Mouse (Mus musculus) liver, adult 2 months (tissue): ENCODE measurements around the gene Rin3. TPM values are rescaled to one million over a fixed set of nuclear protein-coding genes. Genes with fewer than 3 reads are reported as not detected.

Experiments used
- DNase-seq: peaks from one replicate; pipeline ENCODE4 v3.0.0-alpha.2; 2011; ENCODE audit warnings: low read depth, low spot score; ENCODE audit errors: extremely low read depth
- H3K27ac ChIP-seq: fragments of 200-500 bp; replicated peaks from 2 replicates; pipeline ENCODE4 v1.5.1; 2012; ENCODE audit warnings: low read depth, mild to moderate bottlenecking, control low read depth, inconsistent platforms, low read length; ENCODE audit not compliant: insufficient read depth
- H3K27me3 ChIP-seq: fragments of 200-500 bp; 2 replicates; pipeline ENCODE4 v1.6.1; 2012; ENCODE audit warnings: mild to moderate bottlenecking, moderate library complexity, low read length, inconsistent platforms; ENCODE audit not compliant: control insufficient read depth, insufficient read depth
- H3K36me3 ChIP-seq: fragments of 200-500 bp; 2 replicates; pipeline ENCODE4 v1.6.1; 2012; ENCODE audit warnings: low read length, inconsistent platforms; ENCODE audit not compliant: control insufficient read depth, insufficient read depth
- H3K4me1 ChIP-seq: fragments of 200-500 bp; 2 replicates; pipeline ENCODE4 v1.6.1; 2011; ENCODE audit warnings: low read length; ENCODE audit not compliant: control insufficient read depth, insufficient read depth
- H3K4me3 ChIP-seq: fragments of 200-500 bp; 2 replicates; pipeline ENCODE4 v1.5.1; 2011; ENCODE audit warnings: low read depth, mild to moderate bottlenecking, control low read depth, low read length, moderate library complexity; ENCODE audit not compliant: insufficient read depth
- H3K79me2 ChIP-seq: fragments of 200-500 bp; 2 replicates; pipeline ENCODE4 v1.6.1; 2012; ENCODE audit warnings: inconsistent platforms, mild to moderate bottlenecking, low read length, moderate library complexity; ENCODE audit not compliant: control insufficient read depth, insufficient read depth
- H3K9ac ChIP-seq: fragments of 200-500 bp; 2 replicates; pipeline ENCODE4 v1.6.1; 2012; ENCODE audit warnings: low read depth, mild to moderate bottlenecking, control low read depth, inconsistent platforms, low read length
- CTCF ChIP-seq: fragments of 200-500 bp; IDR thresholded peaks from 2 replicates; pipeline ENCODE4 v1.5.1; 2011; ENCODE audit warnings: low read depth, low read length, control low read depth
- POLR2A ChIP-seq: fragments of 200-500 bp; IDR thresholded peaks from 2 replicates; pipeline ENCODE4 v1.6.1; 2011; ENCODE audit warnings: low read length, control low read depth; ENCODE audit not compliant: insufficient read depth; ENCODE audit errors: extremely low read depth
- WGBS: fragments of 180-500 bp; shearing (Covaris S2); methylation state at CpG from one replicate; pipeline ENCODE4 v1.1.7; 2018; 5-methylcytosine and 5-hydroxymethylcytosine counted together
- polyA plus RNA-seq: library from polyadenylated mRNA; depleted of rRNA; stranded (reverse); fragments of >200 nt; gene quantifications from 2 replicates; pipeline ENCODE4 v1.2.3, GENCODE M21; 2012
- total RNA-seq: library from RNA; depleted of rRNA; stranded (reverse); fragments of >200 nt; gene quantifications from 2 replicates; pipeline ENCODE4 v1.2.3, GENCODE M21; 2014

The Rin3 gene
- total and polyA plus RNA-seq, 2 experiments: 4.9 to 8.4 TPM

DNA sequence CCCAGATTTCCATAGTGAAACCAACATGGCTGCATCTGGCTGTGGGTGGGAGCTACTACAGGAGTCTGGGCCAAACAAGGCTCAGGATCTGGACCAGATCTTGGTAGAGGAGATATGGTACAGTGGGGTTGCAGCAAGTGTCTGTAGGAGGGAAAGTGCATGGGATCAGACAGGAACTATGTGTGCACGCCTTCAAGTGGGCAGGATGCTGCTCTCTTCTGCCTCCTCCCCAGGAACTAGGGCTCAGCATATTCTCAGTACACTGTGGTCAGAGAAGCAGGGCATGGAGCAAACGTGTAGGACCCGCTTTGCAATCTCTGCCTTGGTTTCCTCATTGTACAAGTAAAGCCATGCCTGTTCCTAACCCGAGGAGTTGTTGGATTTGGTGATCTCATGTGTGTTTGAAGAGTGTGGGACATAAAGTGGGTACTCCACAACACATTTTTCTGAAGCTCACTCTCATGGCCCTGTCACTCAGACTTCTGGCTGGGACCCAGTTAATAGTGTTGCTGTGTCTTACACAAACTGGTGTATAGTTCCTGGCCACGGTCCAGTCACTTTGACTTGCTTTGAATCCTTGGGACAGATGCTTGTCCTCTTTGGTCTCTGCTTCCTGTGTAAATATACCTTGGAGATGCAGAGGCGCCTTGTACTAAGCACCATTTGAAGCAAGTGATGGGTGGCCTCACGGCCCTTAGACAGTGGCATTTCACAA lies 9.8 kb downstream of the Rin3 start:
- 87% methylated on average over 7 of the region's 7 CpGs for WGBS
- Histone ChIP-seq H3K79me2 (peaks cover 53% of the 10 kb centered on the region), H3K36me3 (no peaks in the 10 kb centered on the region), H3K4me1 (peaks cover 33% of the 10 kb centered on the region), H3K27ac (no peak overlapping the region), H3K27me3 (no peaks in the 10 kb centered on the region), H3K4me3 (no peak overlapping the region), H3K9ac (no peak overlapping the region)
- TF ChIP-seq POLR2A (no peak), CTCF (no peak)
- DNase-seq: no peak

- WGBS: 79% methylated on average over 5 of the region's 5 CpGs
- H3K4me1 ChIP-seq: peaks cover 41% of the 10 kb centered on the region
- TF ChIP-seq POLR2A (no peak), CTCF (no peak)
- no peak for DNase-seq
- no peak overlapping the region for H3K4me3 ChIP-seq
- H3K9ac ChIP-seq: no peak overlapping the region
- no peaks in the 10 kb centered on the region for H3K27me3 ChIP-seq
- H3K79me2 ChIP-seq: peaks cover 55% of the 10 kb centered on the region
- H3K36me3 ChIP-seq: no peaks in the 10 kb centered on the region
- H3K27ac ChIP-seq: no peak overlapping the region
These were observed 11.8 kb downstream of the Rin3 start for GRCm38 (mm10) chr12:102294634-102295033.

GRCm38 (mm10) chr12:102295230-102295629 lies 12.4 kb downstream of the Rin3 start:
- Histone ChIP-seq H3K4me1 (peaks cover 41% of the 10 kb centered on the region), H3K27ac (no peak overlapping the region), H3K9ac (no peak overlapping the region), H3K36me3 (no peaks in the 10 kb centered on the region), H3K79me2 (peaks cover 54% of the 10 kb centered on the region), H3K27me3 (no peaks in the 10 kb centered on the region), H3K4me3 (no peak overlapping the region)
- DNase-seq: no peak
- 48% methylated on average over 7 of the region's 7 CpGs for WGBS
- TF ChIP-seq POLR2A: no peak
- no peak for TF ChIP-seq CTCF

GRCm38 (mm10) chr12:102295662-102296061 lies 12.8 kb downstream of the Rin3 start:
- Histone ChIP-seq H3K4me1 (peaks cover 41% of the 10 kb centered on the region), H3K79me2 (peaks cover 51% of the 10 kb centered on the region), H3K27ac (no peak overlapping the region), H3K27me3 (no peaks in the 10 kb centered on the region), H3K9ac (no peak overlapping the region), H3K4me3 (no peak overlapping the region), H3K36me3 (no peaks in the 10 kb centered on the region)
- 91% methylated on average over 8 of the region's 8 CpGs for WGBS
- DNase-seq: no peak
- TF ChIP-seq POLR2A: no peak
- TF ChIP-seq CTCF: no peak

GRCm38 (mm10) chr12:102296361-102296760 lies 13.5 kb downstream of the Rin3 start:
- Histone ChIP-seq H3K4me3 (no peak overlapping the region), H3K27ac (no peak overlapping the region), H3K79me2 (peaks cover 49% of the 10 kb centered on the region), H3K4me1 (peaks cover 41% of the 10 kb centered on the region), H3K27me3 (no peaks in the 10 kb centered on the region), H3K9ac (no peak overlapping the region), H3K36me3 (no peaks in the 10 kb centered on the region)
- TF ChIP-seq POLR2A (no peak), CTCF (no peak)
- 68% methylated on average over 1 of the region's 1 CpGs for WGBS
- DNase-seq: no peak

- peaks cover 40% of the 10 kb centered on the region for H3K4me1 ChIP-seq
- H3K27me3 ChIP-seq: no peaks in the 10 kb centered on the region
- H3K9ac ChIP-seq: no peak overlapping the region
- H3K4me3 ChIP-seq: no peak overlapping the region
- DNase-seq: peak; percentile 81
- peaks cover 55% of the 10 kb centered on the region for H3K79me2 ChIP-seq
- no peak for TF ChIP-seq CTCF
- no peak for TF ChIP-seq POLR2A
- no peaks in the 10 kb centered on the region for H3K36me3 ChIP-seq
- 22% methylated on average over 4 of the region's 4 CpGs for WGBS
- H3K27ac ChIP-seq: peak overlapping the region; percentile 16
These were observed 14.1 kb downstream of the Rin3 start for GRCm38 (mm10) chr12:102296967-102297366.
